Mouse (Mus musculus) erythroblast, embryonic 14.5 days (primary cell): ENCODE measurements around the gene Kctd11. TPM values are rescaled to one million over a fixed set of nuclear protein-coding genes. Genes with fewer than 3 reads are reported as not detected.

Experiments used
- H3K27me3 ChIP-seq: 2 replicates; pipeline ENCODE4 v1.6.1; 2012; ENCODE audit warnings: inconsistent platforms; ENCODE audit not compliant: control insufficient read depth
- H3K36me3 ChIP-seq: 2 replicates; pipeline ENCODE4 v1.6.1; 2012; ENCODE audit warnings: mild to moderate bottlenecking, inconsistent platforms; ENCODE audit not compliant: control insufficient read depth
- H3K4me1 ChIP-seq: 2 replicates; pipeline ENCODE4 v1.6.1; 2012; ENCODE audit warnings: inconsistent platforms; ENCODE audit not compliant: control insufficient read depth
- H3K4me3 ChIP-seq: replicated peaks from 2 replicates; pipeline ENCODE3; 2012; ENCODE audit warnings: moderate library complexity, mild to moderate bottlenecking, inconsistent platforms
- H3K9me3 ChIP-seq: 2 replicates; pipeline ENCODE4 v1.6.1; 2012; ENCODE audit warnings: low read length, inconsistent platforms, mixed read lengths; ENCODE audit not compliant: control insufficient read depth
- GATA1 ChIP-seq: IDR thresholded peaks from 2 replicates; pipeline ENCODE4 v1.6.1; 2012; ENCODE audit warnings: low read length, inconsistent platforms, mixed read lengths
- TAL1 ChIP-seq: IDR thresholded peaks from 3 replicates; pipeline ENCODE4 v1.6.1; 2012; ENCODE audit warnings: low read length, inconsistent platforms, mixed read lengths
- polyA plus RNA-seq: library from polyadenylated mRNA; stranded (reverse); fragments of >175 nt; gene quantifications from 2 replicates; pipeline ENCODE4 v1.2.3, GENCODE M21; 2012

Kctd11 gene
- polyA plus RNA-seq, 1 experiment = 0.02 TPM

DNA sequence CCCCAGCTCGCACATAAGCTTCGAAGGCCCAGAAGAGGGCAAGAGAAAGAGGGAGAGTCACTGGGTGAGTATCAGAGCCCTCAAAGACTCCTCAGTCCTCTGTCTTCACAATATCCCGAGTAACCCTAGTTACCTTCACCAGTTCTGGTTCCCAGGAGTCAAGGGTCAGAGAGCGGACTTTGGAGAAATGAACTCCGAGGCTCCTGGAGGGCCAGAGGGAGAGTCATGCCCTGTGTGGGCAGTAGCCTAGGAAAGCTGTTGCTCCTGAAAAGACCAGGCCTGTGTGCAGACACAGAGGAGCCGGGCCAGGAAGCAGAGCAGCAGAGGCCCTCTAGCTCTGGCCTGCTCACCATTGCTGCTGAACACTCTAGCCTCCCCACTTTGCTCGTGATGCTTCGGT is 3.5 kb upstream of the Kctd11 start:
- H3K36me3 ChIP-seq = no peaks in the 10 kb centered on the region

DNA sequence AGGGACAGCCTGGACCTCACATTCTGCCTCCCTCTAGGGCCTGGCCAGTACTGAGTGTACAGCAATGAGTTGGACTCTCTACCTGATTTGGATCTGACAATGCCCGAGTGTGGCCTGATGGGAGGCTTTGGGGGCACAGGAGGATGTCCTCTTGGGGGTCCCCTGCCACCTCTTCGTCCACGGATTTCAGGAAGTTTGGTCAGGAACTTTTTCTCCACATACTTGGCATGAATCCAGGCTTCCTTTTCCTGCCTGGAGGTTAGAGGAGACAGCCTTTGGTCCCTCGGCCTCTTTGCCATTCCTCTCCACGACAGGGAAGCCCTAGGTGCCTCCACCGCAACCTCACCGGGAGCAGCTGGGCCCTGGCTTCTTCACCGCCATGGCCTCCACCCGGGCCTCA is 3.0 kb upstream of the Kctd11 start:
- Histone ChIP-seq H3K9me3 (no peaks in the 10 kb centered on the region), H3K4me1 (peaks cover 83% of the 10 kb centered on the region), H3K4me3 (no peak overlapping the region), H3K27me3 (peaks cover 13% of the 10 kb centered on the region), H3K36me3 (no peaks in the 10 kb centered on the region)
- TF ChIP-seq GATA1 (no peak), TAL1 (no peak)

More for the DNA sequence above, 3.5 kb upstream of the Kctd11 start:
- no peak for TF ChIP-seq TAL1
- TF ChIP-seq GATA1 = no peak
- Histone ChIP-seq H3K4me3 (no peak overlapping the region), H3K27me3 (peaks cover 13% of the 10 kb centered on the region), H3K4me1 (peaks cover 82% of the 10 kb centered on the region), H3K9me3 (no peaks in the 10 kb centered on the region)

DNA sequence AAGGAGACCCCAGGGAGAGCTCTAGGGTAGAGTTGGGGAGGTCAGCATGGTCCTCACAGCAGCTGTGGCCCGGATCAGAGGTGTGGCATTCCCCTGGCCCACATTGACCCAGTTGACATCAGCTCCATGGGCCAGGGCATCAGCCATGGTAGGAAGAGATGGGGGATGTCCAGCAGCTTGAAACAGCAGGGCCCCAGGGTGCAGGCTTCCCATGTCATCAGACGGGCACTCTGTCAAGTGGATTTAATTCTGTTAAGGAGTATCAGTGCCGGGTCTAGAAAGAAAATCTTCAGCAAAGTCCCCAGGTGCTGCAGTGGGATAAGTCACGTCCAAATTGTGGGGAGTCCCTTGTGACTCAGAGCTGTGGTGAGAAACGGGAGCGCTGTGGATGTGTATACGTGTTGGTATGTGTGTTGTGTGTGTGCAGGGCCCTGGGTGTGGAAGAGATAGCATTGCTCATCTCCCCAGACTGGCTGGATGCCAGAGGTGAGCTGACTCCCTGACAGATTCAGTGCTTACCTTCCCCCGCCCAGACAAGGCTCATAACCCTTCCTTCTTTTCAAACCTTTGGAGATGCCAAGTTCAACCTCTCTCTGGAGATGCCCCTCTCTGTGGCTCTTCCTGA is 2.4 kb upstream of the Kctd11 start:
- Histone ChIP-seq H3K4me1 (peaks cover 87% of the 10 kb centered on the region), H3K9me3 (no peaks in the 10 kb centered on the region), H3K36me3 (no peaks in the 10 kb centered on the region), H3K4me3 (no peak overlapping the region), H3K27me3 (peaks cover 13% of the 10 kb centered on the region)
- no peak for TF ChIP-seq TAL1
- no peak for TF ChIP-seq GATA1

DNA sequence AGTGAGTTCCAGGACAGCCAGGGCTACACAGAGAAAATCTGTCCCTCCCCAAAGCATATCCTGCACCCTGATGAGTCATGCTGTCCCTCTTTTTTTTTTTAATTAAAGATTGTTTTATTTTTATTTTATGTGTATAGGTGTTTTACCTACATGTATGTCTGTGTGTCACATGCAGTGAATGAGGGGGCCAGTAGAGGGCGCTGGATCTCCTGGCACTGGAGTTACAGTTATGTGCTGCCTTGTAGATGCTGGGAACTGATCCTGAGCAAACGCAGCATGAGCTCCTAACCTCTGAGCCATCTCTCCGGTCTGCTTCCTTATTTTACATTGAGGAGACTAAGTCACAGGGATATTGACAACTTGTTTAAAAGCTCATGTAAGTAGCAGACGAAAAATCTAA is 1.9 kb upstream of the Kctd11 start:
- H3K9me3 ChIP-seq = no peaks in the 10 kb centered on the region
- TF ChIP-seq GATA1 = no peak
- no peak for TF ChIP-seq TAL1
- H3K27me3 ChIP-seq = peaks cover 13% of the 10 kb centered on the region
- H3K4me3 ChIP-seq = no peak overlapping the region
- peaks cover 91% of the 10 kb centered on the region for H3K4me1 ChIP-seq
- no peaks in the 10 kb centered on the region for H3K36me3 ChIP-seq

DNA sequence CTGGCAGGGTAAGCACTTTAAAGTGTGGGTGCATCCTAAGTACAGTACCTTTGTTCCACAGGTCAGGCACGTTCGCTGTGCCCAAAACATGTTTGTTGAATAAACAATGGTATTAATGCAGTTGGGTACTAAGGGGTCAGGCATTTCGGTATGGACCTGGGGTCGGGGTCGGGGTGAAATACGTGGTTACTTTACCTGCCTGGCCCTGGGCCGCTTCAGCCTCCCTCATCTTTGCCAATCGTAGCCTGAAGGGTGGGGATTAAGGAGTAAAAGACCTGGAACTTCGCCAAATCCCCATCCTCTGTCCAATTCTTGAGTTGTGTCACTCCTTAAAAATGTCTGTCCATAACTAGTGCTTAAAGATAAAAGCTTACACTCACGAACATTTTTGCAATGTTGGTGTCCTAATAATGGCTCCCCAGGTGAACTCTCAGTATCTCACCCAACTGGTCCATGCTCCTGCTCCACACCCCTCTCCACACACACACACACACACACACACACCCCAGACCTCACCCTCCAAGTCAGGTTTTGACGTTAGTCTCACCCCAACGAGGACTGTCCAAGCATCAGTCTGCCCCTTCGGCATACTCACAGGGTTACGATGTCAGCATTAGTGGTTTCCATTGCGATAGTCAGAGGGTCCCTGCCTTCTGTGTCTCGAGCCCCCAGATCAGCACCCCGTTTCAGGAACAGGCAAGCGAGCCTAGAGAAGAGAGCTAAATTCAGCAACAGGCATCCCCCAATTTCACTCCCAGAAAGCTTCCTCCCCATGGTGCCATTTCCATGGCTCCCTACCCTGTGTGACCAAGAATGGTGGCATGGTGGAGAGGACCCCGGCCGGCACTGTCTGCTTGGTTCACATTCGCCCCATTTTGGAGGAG is 823 bp upstream of the Kctd11 start:
- TF ChIP-seq TAL1 (no peak), GATA1 (no peak)
- peaks cover 91% of the 10 kb centered on the region for H3K4me1 ChIP-seq
- H3K4me3 ChIP-seq = peak overlapping the region; percentile 66
- H3K9me3 ChIP-seq = no peaks in the 10 kb centered on the region
- no peaks in the 10 kb centered on the region for H3K36me3 ChIP-seq
- H3K27me3 ChIP-seq = peaks cover 13% of the 10 kb centered on the region

DNA sequence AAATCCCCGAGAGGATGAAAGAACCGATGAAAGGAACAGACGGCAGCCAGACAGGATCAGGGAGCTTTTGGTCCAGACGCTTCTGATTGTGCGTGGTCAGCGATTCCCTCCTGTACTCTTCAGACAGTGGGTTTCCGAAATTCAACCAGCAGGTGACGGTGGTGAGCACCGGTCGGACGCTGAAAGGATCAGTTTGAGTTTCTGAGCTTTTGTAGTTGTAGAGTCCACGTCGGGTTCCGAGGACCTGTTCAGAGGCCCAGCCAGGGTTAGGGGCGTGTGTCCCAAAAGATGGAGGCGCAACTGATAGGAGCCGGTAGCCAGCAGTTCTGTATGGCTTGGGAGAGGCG is 727 bp downstream of the Kctd11 start:
- no peaks in the 10 kb centered on the region for H3K36me3 ChIP-seq
- peaks cover 13% of the 10 kb centered on the region for H3K27me3 ChIP-seq
- peaks cover 91% of the 10 kb centered on the region for H3K4me1 ChIP-seq
- no peak for TF ChIP-seq GATA1
- H3K9me3 ChIP-seq = no peaks in the 10 kb centered on the region
- H3K4me3 ChIP-seq = peak overlapping the region; percentile 66

DNA sequence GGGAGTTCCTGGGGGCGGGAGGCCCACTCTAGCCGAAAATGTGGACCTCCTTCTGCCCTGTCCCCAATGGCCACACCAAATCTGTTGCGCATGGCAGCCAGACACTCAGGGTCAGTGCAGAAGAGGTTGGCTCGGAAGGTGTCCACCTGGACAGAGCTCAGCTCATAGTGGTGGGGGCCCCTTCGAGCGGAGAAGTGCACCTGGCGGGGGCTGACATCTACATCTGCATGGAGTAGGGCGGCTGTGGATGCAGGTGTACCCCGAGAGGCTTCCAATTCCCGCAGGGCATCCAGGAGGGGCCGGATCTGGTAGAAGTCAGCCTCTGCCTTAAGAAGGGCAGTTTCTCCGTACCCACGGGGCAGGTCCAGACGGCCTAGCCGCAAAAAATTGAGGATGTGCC is 1.5 kb downstream of the Kctd11 start:
- peaks cover 13% of the 10 kb centered on the region for H3K27me3 ChIP-seq
- peaks cover 90% of the 10 kb centered on the region for H3K4me1 ChIP-seq
- TF ChIP-seq TAL1 (no peak), GATA1 (no peak)
- H3K4me3 ChIP-seq = peak overlapping the region; percentile 66
- no peaks in the 10 kb centered on the region for H3K9me3 ChIP-seq
- H3K36me3 ChIP-seq = no peaks in the 10 kb centered on the region

DNA sequence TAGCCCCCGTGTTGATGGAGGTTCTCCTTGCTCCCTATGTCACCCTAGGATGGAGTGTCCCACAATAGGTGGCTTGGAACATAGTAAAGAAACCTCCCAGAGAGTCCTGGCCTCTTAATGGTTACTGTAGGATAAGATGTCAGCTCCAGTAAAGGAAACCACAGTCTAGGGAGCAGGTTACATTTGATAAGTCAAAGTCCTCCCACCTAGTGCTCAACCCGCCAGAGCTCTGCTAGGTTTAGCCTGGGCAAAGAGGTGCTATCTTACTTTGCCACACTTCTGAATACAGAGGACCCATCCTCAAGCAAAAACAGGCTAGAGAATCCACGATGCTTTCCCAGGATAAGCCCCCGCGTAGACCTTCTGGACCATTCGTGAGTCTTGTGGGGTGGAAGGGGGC is 2.3 kb downstream of the Kctd11 start:
- peaks cover 90% of the 10 kb centered on the region for H3K4me1 ChIP-seq
- no peaks in the 10 kb centered on the region for H3K36me3 ChIP-seq
- H3K4me3 ChIP-seq = peak overlapping the region; percentile 66
- peaks cover 13% of the 10 kb centered on the region for H3K27me3 ChIP-seq
- TF ChIP-seq GATA1 = no peak
- TF ChIP-seq TAL1 = no peak
- no peaks in the 10 kb centered on the region for H3K9me3 ChIP-seq

DNA sequence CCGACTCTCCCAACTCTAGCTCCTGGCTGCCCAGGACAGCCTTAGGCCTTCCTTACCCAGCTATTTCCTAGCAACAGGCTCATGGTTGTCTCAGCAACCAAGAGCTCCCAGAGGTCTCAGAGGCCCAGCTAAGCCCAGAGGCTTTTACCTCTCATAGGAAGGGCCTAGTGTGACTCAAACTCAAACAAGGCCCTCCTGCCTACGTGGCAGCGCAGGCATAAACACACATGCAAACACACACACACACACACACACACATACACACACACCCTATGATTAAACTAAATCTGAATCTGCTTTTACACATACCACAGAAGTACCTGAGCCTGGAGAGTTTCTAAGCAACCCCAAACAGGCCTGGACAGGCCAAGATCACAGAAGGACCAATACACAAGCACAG is 2.8 kb downstream of the Kctd11 start:
- Histone ChIP-seq H3K4me3 (no peak overlapping the region), H3K4me1 (peaks cover 84% of the 10 kb centered on the region), H3K27me3 (peaks cover 13% of the 10 kb centered on the region), H3K9me3 (no peaks in the 10 kb centered on the region), H3K36me3 (no peaks in the 10 kb centered on the region)
- TF ChIP-seq GATA1 (no peak), TAL1 (no peak)
